Mouse (Mus musculus): ENCODE data around the gene Lmntd1.

- TF ChIP-seq EP300 (IDR thresholded peaks at IDR 0.05; ENCODE audit: low read depth) (no peak), CTCF (IDR thresholded peaks at IDR 0.05; ENCODE audit: low read depth) (no peak)
Observed at GRCm38 (mm10) chr6:145363698-145364097, 250.4 kb downstream of the Lmntd1 start.

Measured in liver, postnatal 0 days (tissue).